Mouse (Mus musculus): Measurements from ENCODE around the gene Trip11. TPM values are rescaled to one million over a fixed set of nuclear protein-coding genes. Genes with fewer than 3 reads are reported as not detected.
A peak's percentile ranks its signal among the peaks of the same experiment; 100 is the strongest.

Gene Trip11
- polyA plus RNA-seq, 1 experiment, result 14.0 TPM

GRCm38 (mm10) chr12:101833115-101833506, 80.0 kb downstream of the Trip11 start:
- Histone ChIP-seq H3K27me3 (ENCODE audit: control insufficient read depth, insufficient read depth, low read length) (no peaks in the 10 kb centered on the region), H3K27ac (ENCODE audit: insufficient read depth, low read length) (no peak overlapping the region), H3K4me3 (replicated peaks; ENCODE audit: insufficient read depth, low read depth, low read length) (no peak overlapping the region), H3K4me1 (ENCODE audit: control insufficient read depth, insufficient read depth, low read length) (no peaks in the 10 kb centered on the region)
- 96% methylated on average over 6 of the region's 6 CpGs for WGBS
- no peak for TF ChIP-seq POLR2A (IDR thresholded peaks at IDR 0.05; ENCODE audit: borderline replicate concordance, insufficient read depth, low read length)
- TF ChIP-seq CTCF (IDR thresholded peaks at IDR 0.05; ENCODE audit: borderline replicate concordance, insufficient read depth, low read depth, low read length), result no peak
- DNase-seq, result no peak

GRCm38 (mm10) chr12:101832179-101833114, 80.6 kb downstream of the Trip11 start:
- Histone ChIP-seq H3K27me3 (ENCODE audit: control insufficient read depth, insufficient read depth, low read length) (no peaks in the 10 kb centered on the region), H3K4me3 (replicated peaks; ENCODE audit: insufficient read depth, low read depth, low read length) (no peak overlapping the region), H3K27ac (ENCODE audit: insufficient read depth, low read length) (no peak overlapping the region), H3K4me1 (ENCODE audit: control insufficient read depth, insufficient read depth, low read length) (no peaks in the 10 kb centered on the region)
- no peak for TF ChIP-seq POLR2A (IDR thresholded peaks at IDR 0.05; ENCODE audit: borderline replicate concordance, insufficient read depth, low read length)
- no peak for TF ChIP-seq CTCF (IDR thresholded peaks at IDR 0.05; ENCODE audit: borderline replicate concordance, insufficient read depth, low read depth, low read length)
- WGBS, result 93% methylated on average over 7 of the region's 7 CpGs
- no peak for DNase-seq

- H3K4me3 ChIP-seq (replicated peaks; ENCODE audit: insufficient read depth, low read depth, low read length), result no peak overlapping the region
- no peak overlapping the region for H3K27ac ChIP-seq (ENCODE audit: insufficient read depth, low read length)
- H3K4me1 ChIP-seq (ENCODE audit: control insufficient read depth, insufficient read depth, low read length), result no peaks in the 10 kb centered on the region
- no peaks in the 10 kb centered on the region for H3K27me3 ChIP-seq (ENCODE audit: control insufficient read depth, insufficient read depth, low read length)
- no peak for DNase-seq
- TF ChIP-seq POLR2A (IDR thresholded peaks at IDR 0.05; ENCODE audit: borderline replicate concordance, insufficient read depth, low read length), result no peak
- no peak for TF ChIP-seq CTCF (IDR thresholded peaks at IDR 0.05; ENCODE audit: borderline replicate concordance, insufficient read depth, low read depth, low read length)
- 52% methylated on average over 4 of the region's 4 CpGs for WGBS
These were observed 81.8 kb downstream of the Trip11 start for GRCm38 (mm10) chr12:101831221-101831620.

- no peak overlapping the region for H3K4me3 ChIP-seq (replicated peaks; ENCODE audit: insufficient read depth, low read depth, low read length)
- H3K27me3 ChIP-seq (ENCODE audit: control insufficient read depth, insufficient read depth, low read length), result peaks cover 1% of the 10 kb centered on the region; the same call in 1 of the 2 replicates
- TF ChIP-seq CTCF (IDR thresholded peaks at IDR 0.05; ENCODE audit: borderline replicate concordance, insufficient read depth, low read depth, low read length), result no peak
- TF ChIP-seq POLR2A (IDR thresholded peaks at IDR 0.05; ENCODE audit: borderline replicate concordance, insufficient read depth, low read length), result no peak
- WGBS, result 96% methylated on average over 4 of the region's 4 CpGs
- no peak overlapping the region for H3K27ac ChIP-seq (ENCODE audit: insufficient read depth, low read length)
- no peak for DNase-seq
- H3K4me1 ChIP-seq (ENCODE audit: control insufficient read depth, insufficient read depth, low read length), result no peaks in the 10 kb centered on the region
These were observed 89.9 kb downstream of the Trip11 start for GRCm38 (mm10) chr12:101823161-101823560.

- H3K27ac ChIP-seq (ENCODE audit: insufficient read depth, low read length), result no peak overlapping the region
- TF ChIP-seq CTCF (IDR thresholded peaks at IDR 0.05; ENCODE audit: borderline replicate concordance, insufficient read depth, low read depth, low read length), result no peak
- TF ChIP-seq POLR2A (IDR thresholded peaks at IDR 0.05; ENCODE audit: borderline replicate concordance, insufficient read depth, low read length), result no peak
- no peak overlapping the region for H3K4me3 ChIP-seq (replicated peaks; ENCODE audit: insufficient read depth, low read depth, low read length)
- peaks cover 1% of the 10 kb centered on the region; the same call in 1 of the 2 replicates for H3K27me3 ChIP-seq (ENCODE audit: control insufficient read depth, insufficient read depth, low read length)
- 64% methylated on average over 3 of the region's 3 CpGs for WGBS
- H3K4me1 ChIP-seq (ENCODE audit: control insufficient read depth, insufficient read depth, low read length), result no peaks in the 10 kb centered on the region
- DNase-seq, result no peak
These were observed 91.5 kb downstream of the Trip11 start for GRCm38 (mm10) chr12:101821596-101821995.

- no peak overlapping the region for H3K4me3 ChIP-seq (replicated peaks; ENCODE audit: insufficient read depth, low read depth, low read length)
These were observed 93.5 kb downstream of the Trip11 start for GRCm38 (mm10) chr12:101819570-101819969.

GRCm38 (mm10) chr12:101818608-101819370, 94.3 kb downstream of the Trip11 start, which contains the start of gene Fbln5:
TSS of gene Fbln5 (minus strand) at chr12:101819055.
- peaks cover 1% of the 10 kb centered on the region; the same call in 1 of the 2 replicates for H3K27me3 ChIP-seq (ENCODE audit: control insufficient read depth, insufficient read depth, low read length)
- DNase-seq, result peak in 1 of 2 experiments; percentile 31
- H3K4me3 ChIP-seq (replicated peaks; ENCODE audit: insufficient read depth, low read depth, low read length), result peak within 1 kb of the TSS; percentile 50
- TF ChIP-seq POLR2A (IDR thresholded peaks at IDR 0.05; ENCODE audit: borderline replicate concordance, insufficient read depth, low read length) (no peak), CTCF (IDR thresholded peaks at IDR 0.05; ENCODE audit: borderline replicate concordance, insufficient read depth, low read depth, low read length) (no peak)
- H3K4me1 ChIP-seq (ENCODE audit: control insufficient read depth, insufficient read depth, low read length), result peaks cover 16% of the 10 kb centered on the region
- H3K27ac ChIP-seq (ENCODE audit: insufficient read depth, low read length), result no peak within 1 kb of the TSS
- WGBS, result 3% methylated on average over 46 of the region's 46 CpGs

More at GRCm38 (mm10) chr12:101819570-101819969, 93.5 kb downstream of the Trip11 start:
- WGBS, result 79% methylated on average over 9 of the region's 9 CpGs
- DNase-seq, result no peak
- H3K27ac ChIP-seq (ENCODE audit: insufficient read depth, low read length), result no peak overlapping the region
- H3K4me1 ChIP-seq (ENCODE audit: control insufficient read depth, insufficient read depth, low read length), result peaks cover 9% of the 10 kb centered on the region
- TF ChIP-seq CTCF (IDR thresholded peaks at IDR 0.05; ENCODE audit: borderline replicate concordance, insufficient read depth, low read depth, low read length) (no peak), POLR2A (IDR thresholded peaks at IDR 0.05; ENCODE audit: borderline replicate concordance, insufficient read depth, low read length) (no peak)
- H3K27me3 ChIP-seq (ENCODE audit: control insufficient read depth, insufficient read depth, low read length), result peaks cover 1% of the 10 kb centered on the region; the same call in 1 of the 2 replicates
